Mouse (Mus musculus) hematopoietic stem cell, adult 5-6 weeks (primary cell): ENCODE data around the gene Ptprb. TPM values are rescaled to one million over a fixed set of nuclear protein-coding genes. Genes with fewer than 3 reads are reported as not detected.

Experiments used
- total RNA-seq: library from RNA; stranded (forward); fragments of 172-1452, 232-1000 nt; gene quantifications from 2 replicates; pipeline ENCODE4 v1.2.3, GENCODE M21; 2017

The Ptprb gene
- total RNA-seq, 1 experiment from 2014 or later: not detected

Other genes with a start within 250 kb of the Ptprb start
- not detected in 2 replicates for gene 4933416C03Rik, start 161.6 kb upstream of the Ptprb start, total RNA-seq
- not detected in 2 replicates for gene Kcnmb4, start 198.4 kb downstream of the Ptprb start, total RNA-seq